10 mouse cellular contexts compared by ENCODE assay signal in the genomic region with DNA sequence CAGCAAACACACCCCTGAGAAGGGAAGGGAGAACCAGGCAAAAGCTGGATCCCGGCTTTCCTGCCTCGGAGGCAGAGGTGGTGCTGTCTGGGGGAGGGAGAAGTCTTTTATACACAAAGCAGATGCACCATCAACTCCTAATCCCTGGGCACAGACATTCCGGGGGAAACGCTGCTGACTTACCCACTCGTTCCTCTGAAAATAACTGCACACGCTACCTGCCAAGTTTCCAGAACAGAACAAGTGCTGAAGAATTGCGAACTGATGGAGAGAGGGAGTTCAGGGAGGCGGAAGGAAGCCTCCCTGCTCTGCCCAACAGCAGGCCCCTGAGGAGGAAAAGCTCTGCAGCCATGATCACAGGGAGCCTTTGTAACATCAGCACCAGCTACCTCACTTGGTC.
DNase-seq lines count a peak whose midpoint lies in the region.
"Had no signal": no experiment of that assay in that cellular context is flagged by ENCODE, and none has a peak within 500 bp of the region (broad histone marks: within the 10 kb centered on the region; RNA-seq: fewer than 3 reads in every experiment).

No protein-coding gene starts in this region.

- intact Hi-C loops in left cerebral cortex, postnatal 14 days (cut with DNase I) = loop anchor here (1.0 to 10.0 kb wide), 2 partner anchors 68 to 1059 kb away; partner anchors contain the start of gene Grin2a
- intact Hi-C loops in gastrocnemius, postnatal 14 days (cut with DNase I; ENCODE audit: low total_unique reads) = no loop called here

- DNase-seq in frontal cortex, postnatal 14 days (ENCODE audit: low spot score in 2 of 2) = peak; percentile 53 to 61
- DNase-seq in layer of hippocampus, adult 9-10 months (ENCODE audit: low spot score) = peak; percentile 35
- DNase-seq in left cerebral cortex, postnatal 14 days (ENCODE audit: low spot score in 2 of 2) = peak; percentile 70 to 77
- peak; percentile 96 for DNase-seq in telencephalon, adult 2 months (ENCODE audit: low read depth, low spot score)
- no peak for DNase-seq in retina, embryonic 14.5 days (ENCODE audit: low spot score)
- no peak for DNase-seq in gastrocnemius, postnatal 14 days
- no peak for DNase-seq in liver
- DNase-seq: adrenal gland, postnatal 10 days; cerebellum, adult 9-11 months; embryo, embryonic 11 days had no signal

Comparison
In these comparisons a context has a peak if more than half of its experiments do, and no peak if none do; other contexts are left out.
1. DNase-seq: peak in frontal cortex, postnatal 14 days (2 of 2), layer of hippocampus, adult 9-10 months (single experiment), left cerebral cortex, postnatal 14 days (2 of 2) and telencephalon, adult 2 months (single experiment); none in retina, embryonic 14.5 days (single experiment), gastrocnemius, postnatal 14 days (single experiment) and liver (single experiment).